Mouse (Mus musculus) liver, postnatal 0 days (tissue): Measurements from ENCODE around the gene Mrps31.

ENCODE experiments used
- CTCF ChIP-seq: sonication (generic); IDR thresholded peaks from 2 replicates; pipeline ENCODE4 v1.5.1; 2016; ENCODE audit warnings: antibody characterized with exemption, low read depth
- EP300 ChIP-seq: IDR thresholded peaks from 2 replicates; pipeline ENCODE4 v1.6.1; 2016; ENCODE audit warnings: antibody characterized with exemption, low read depth, mild to moderate bottlenecking

DNA sequence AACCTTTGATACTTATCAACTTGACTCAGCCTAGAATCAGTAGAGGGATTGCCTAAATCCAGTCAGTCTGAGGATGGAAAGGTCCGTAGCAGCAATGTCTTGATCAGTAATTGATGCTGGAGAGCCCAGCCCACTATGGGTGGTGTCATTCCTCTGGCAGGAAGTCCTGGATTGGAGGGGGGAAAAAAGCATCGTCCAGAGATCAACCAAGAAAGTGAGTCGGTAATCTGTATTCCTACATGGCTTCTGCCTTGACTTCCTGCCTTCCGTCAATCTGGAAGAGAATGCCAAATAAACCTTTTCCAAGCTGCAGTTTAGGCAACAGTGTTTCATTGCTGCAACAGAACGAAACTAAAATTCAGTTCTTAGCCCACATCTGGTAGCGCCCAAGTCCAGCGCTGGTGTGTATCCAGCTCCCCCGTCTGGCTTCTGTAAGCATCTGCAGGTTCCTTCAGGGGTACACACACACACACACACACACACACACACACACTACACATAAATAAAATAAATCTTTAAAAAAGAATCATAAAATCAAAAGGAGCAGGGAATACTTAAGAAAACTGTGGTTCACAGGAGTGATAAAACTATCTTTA is 11.8 kb upstream of the Mrps31 start:
- TF ChIP-seq CTCF: no peak
- no peak for TF ChIP-seq EP300
